Mouse (Mus musculus): ENCODE measurements around the gene Msl1.
A peak's percentile ranks its signal among the peaks of the same experiment; 100 is the strongest.

The Msl1 gene

GRCm38 (mm10) chr11:98763502-98763861 lies 31.8 kb upstream of the Msl1 start:
- DNase-seq (ENCODE audit: extremely low read depth, low read depth, low spot score): no peak

GRCm38 (mm10) chr11:98764091-98764490 lies 31.2 kb upstream of the Msl1 start:
- DNase-seq (ENCODE audit: extremely low read depth, low read depth, low spot score): no peak

GRCm38 (mm10) chr11:98764746-98765145 lies 30.6 kb upstream of the Msl1 start:
- no peak for DNase-seq (ENCODE audit: extremely low read depth, low read depth, low spot score)

- no peak for DNase-seq (ENCODE audit: extremely low read depth, low read depth, low spot score)
Measured at GRCm38 (mm10) chr11:98765421-98766309, 29.7 kb upstream of the Msl1 start.

- no peak for DNase-seq (ENCODE audit: extremely low read depth, low read depth, low spot score)
Measured at GRCm38 (mm10) chr11:98766346-98766745, 29.0 kb upstream of the Msl1 start.

- DNase-seq (ENCODE audit: extremely low read depth, low read depth, low spot score): no peak
Measured at GRCm38 (mm10) chr11:98766816-98767215, 28.5 kb upstream of the Msl1 start.

GRCm38 (mm10) chr11:98767276-98767675 lies 28.0 kb upstream of the Msl1 start:
- DNase-seq (ENCODE audit: extremely low read depth, low read depth, low spot score): no peak

GRCm38 (mm10) chr11:98767713-98768112 lies 27.6 kb upstream of the Msl1 start:
- DNase-seq (ENCODE audit: extremely low read depth, low read depth, low spot score): no peak

GRCm38 (mm10) chr11:98768127-98769006 lies 26.9 kb upstream of the Msl1 start:
- no peak for DNase-seq (ENCODE audit: extremely low read depth, low read depth, low spot score)

- DNase-seq (ENCODE audit: extremely low read depth, low read depth, low spot score): no peak
Measured at GRCm38 (mm10) chr11:98769007-98769954, 26.0 kb upstream of the Msl1 start.

- DNase-seq (ENCODE audit: extremely low read depth, low read depth, low spot score): no peak
Measured at GRCm38 (mm10) chr11:98770096-98770975, 25.0 kb upstream of the Msl1 start.

- no peak for DNase-seq (ENCODE audit: extremely low read depth, low read depth, low spot score)
Measured at GRCm38 (mm10) chr11:98771131-98771530, 24.2 kb upstream of the Msl1 start.

GRCm38 (mm10) chr11:98771844-98772525 lies 23.3 kb upstream of the Msl1 start:
- no peak for DNase-seq (ENCODE audit: extremely low read depth, low read depth, low spot score)

GRCm38 (mm10) chr11:98772667-98773171 lies 22.6 kb upstream of the Msl1 start:
- DNase-seq (ENCODE audit: extremely low read depth, low read depth, low spot score): no peak

- DNase-seq (ENCODE audit: extremely low read depth, low read depth, low spot score): peak; percentile 96
Measured at GRCm38 (mm10) chr11:98773635-98774295, 21.6 kb upstream of the Msl1 start.

GRCm38 (mm10) chr11:98774582-98775347 lies 20.6 kb upstream of the Msl1 start, which contains the start of gene Nr1d1:
Gene Nr1d1, minus strand, starts transcription at chr11:98775333.
- DNase-seq (ENCODE audit: extremely low read depth, low read depth, low spot score): no peak

- peak; percentile 94 for DNase-seq (ENCODE audit: extremely low read depth, low read depth, low spot score)
Measured at GRCm38 (mm10) chr11:98775348-98776051, 19.8 kb upstream of the Msl1 start.

All from fat pad, adult 2 months (tissue).